In genomic region chr3:95159987-95160963, GRCm38 (mm10) we compare ENCODE assay signal across 8 mouse cellular contexts. TPM values are rescaled to one million over a fixed set of nuclear protein-coding genes. Genes with fewer than 3 reads are reported as not detected.
A peak's percentile ranks its signal among the peaks of the same experiment; 100 is the strongest.
DNase-seq lines count a peak whose midpoint lies in the region; ATAC-seq lines count a peak whose summit lies in the region.

Gene Sema6c, plus strand, starts transcription at chr3:95160457.

- peak; percentile 97 for ATAC-seq in common myeloid progenitor, adult 5-6 weeks (replicated peaks; ENCODE audit: low read depth, poor library complexity, severe bottlenecking)
- ATAC-seq in megakaryocyte progenitor cell, adult 5-6 weeks (replicated peaks; ENCODE audit: poor library complexity) = peak; percentile 96

- peak; percentile 96 for DNase-seq in ZHBTc4 (ENCODE audit: low read depth, low spot score)
- DNase-seq in gastrocnemius, adult 8-10 months (ENCODE audit: low spot score in 2 of 2) = peak; percentile 83 to 86
- DNase-seq in induced T-regulatory cell, adult 2 months (ENCODE audit: low read depth) = peak; percentile 93
- peak; percentile 62 to 91 for DNase-seq in left cerebral cortex, adult 9 months (ENCODE audit: low spot score in 2 of 2)
- peak; percentile 85 for DNase-seq in right cerebral cortex, postnatal 14 days
- DNase-seq in urinary bladder, postnatal 36 days (ENCODE audit: low spot score in 2 of 2) = peak; percentile 79 to 89

RNA-seq across cellular contexts. Expression of gene Sema6c, which starts in this region (rescaled TPM):
- 0.64 and 4.6 TPM in 2 replicates for total RNA-seq in common myeloid progenitor, adult 5-6 weeks (2017)
- 10 to 100 TPM; 67.3 to 91.3 (median 87.4) TPM for total RNA-seq in gastrocnemius, adult 8-10 months (2022)
- total RNA-seq in megakaryocyte progenitor cell, adult 5-6 weeks (2015) = 0.05 and 0.07 TPM in 2 replicates
- not detected in 2 replicates for total RNA-seq in megakaryocyte progenitor cell, adult 5-6 weeks (2017)

Comparison
In these comparisons a context has a peak if more than half of its experiments do, and no peak if none do; other contexts are left out.
1. Peak in every context shown above with its lines: DNase-seq and ATAC-seq.
2. RNA of gene Sema6c (total RNA-seq): 67.3 to 91.3 TPM in gastrocnemius, adult 8-10 months; 0.64 to 4.6 TPM in common myeloid progenitor, adult 5-6 weeks and 0.05 to 0.07 TPM in megakaryocyte progenitor cell, adult 5-6 weeks; every median in the first group is over 10 times any median in the second.
3. Peak in ATAC-seq in megakaryocyte progenitor cell, adult 5-6 weeks; RNA of the gene not detected or under 1 TPM.